Mouse (Mus musculus): Measurements from ENCODE around the gene Efcab6. TPM values are rescaled to one million over a fixed set of nuclear protein-coding genes. Genes with fewer than 3 reads are reported as not detected.

Efcab6 gene
- polyA plus RNA-seq, 1 experiment: not detected

- H3K4me1 ChIP-seq (ENCODE audit: control insufficient read depth): no peaks in the 10 kb centered on the region
- H3K9me3 ChIP-seq (ENCODE audit: control insufficient read depth, low read length): no peaks in the 10 kb centered on the region
- H3K27me3 ChIP-seq (ENCODE audit: control insufficient read depth): no peaks in the 10 kb centered on the region
- H3K4me3 ChIP-seq (replicated peaks): no peak overlapping the region
- H3K36me3 ChIP-seq (ENCODE audit: control insufficient read depth): no peaks in the 10 kb centered on the region
- TF ChIP-seq TAL1 (IDR thresholded peaks at IDR 0.05; ENCODE audit: low read length) (no peak), GATA1 (IDR thresholded peaks at IDR 0.05; ENCODE audit: low read length) (no peak)
Observed at GRCm38 (mm10) chr15:84086775-84087174, 21.6 kb upstream of the Efcab6 start.

- H3K9me3 ChIP-seq (ENCODE audit: control insufficient read depth, low read length): no peaks in the 10 kb centered on the region
- H3K27me3 ChIP-seq (ENCODE audit: control insufficient read depth): no peaks in the 10 kb centered on the region
- no peaks in the 10 kb centered on the region for H3K36me3 ChIP-seq (ENCODE audit: control insufficient read depth)
- H3K4me1 ChIP-seq (ENCODE audit: control insufficient read depth): no peaks in the 10 kb centered on the region
- H3K4me3 ChIP-seq (replicated peaks): no peak overlapping the region
- TF ChIP-seq GATA1 (IDR thresholded peaks at IDR 0.05; ENCODE audit: low read length) (no peak), TAL1 (IDR thresholded peaks at IDR 0.05; ENCODE audit: low read length) (no peak)
Observed at GRCm38 (mm10) chr15:84086364-84086763, 21.2 kb upstream of the Efcab6 start.

- Histone ChIP-seq H3K4me1 (ENCODE audit: control insufficient read depth) (peaks cover 3% of the 10 kb centered on the region; the same call in 1 of the 2 replicates), H3K9me3 (ENCODE audit: control insufficient read depth, low read length) (no peaks in the 10 kb centered on the region), H3K27me3 (ENCODE audit: control insufficient read depth) (no peaks in the 10 kb centered on the region), H3K4me3 (replicated peaks) (no peak overlapping the region), H3K36me3 (ENCODE audit: control insufficient read depth) (no peaks in the 10 kb centered on the region)
- TF ChIP-seq TAL1 (IDR thresholded peaks at IDR 0.05; ENCODE audit: low read length): no peak; the same call in 2 of the 3 replicates
- TF ChIP-seq GATA1 (IDR thresholded peaks at IDR 0.05; ENCODE audit: low read length): no peak
Observed at GRCm38 (mm10) chr15:84080069-84080468, 14.9 kb upstream of the Efcab6 start.

- Histone ChIP-seq H3K36me3 (ENCODE audit: control insufficient read depth) (no peaks in the 10 kb centered on the region), H3K4me3 (replicated peaks) (no peak overlapping the region), H3K9me3 (ENCODE audit: control insufficient read depth, low read length) (no peaks in the 10 kb centered on the region), H3K27me3 (ENCODE audit: control insufficient read depth) (peaks cover under 1% of the 10 kb centered on the region), H3K4me1 (ENCODE audit: control insufficient read depth) (peaks cover 3% of the 10 kb centered on the region; the same call in 1 of the 2 replicates)
- TF ChIP-seq TAL1 (IDR thresholded peaks at IDR 0.05; ENCODE audit: low read length) (no peak), GATA1 (IDR thresholded peaks at IDR 0.05; ENCODE audit: low read length) (no peak)
Observed at GRCm38 (mm10) chr15:84079519-84079918, 14.3 kb upstream of the Efcab6 start.

- no peaks in the 10 kb centered on the region for H3K36me3 ChIP-seq (ENCODE audit: control insufficient read depth)
- H3K4me3 ChIP-seq (replicated peaks): no peak overlapping the region
- TF ChIP-seq TAL1 (IDR thresholded peaks at IDR 0.05; ENCODE audit: low read length) (no peak), GATA1 (IDR thresholded peaks at IDR 0.05; ENCODE audit: low read length) (no peak)
- H3K9me3 ChIP-seq (ENCODE audit: control insufficient read depth, low read length): no peaks in the 10 kb centered on the region
- peaks cover 3% of the 10 kb centered on the region; the same call in 1 of the 2 replicates for H3K4me1 ChIP-seq (ENCODE audit: control insufficient read depth)
- peaks cover 2% of the 10 kb centered on the region for H3K27me3 ChIP-seq (ENCODE audit: control insufficient read depth)
Observed at GRCm38 (mm10) chr15:84078667-84079066, 13.5 kb upstream of the Efcab6 start.

- H3K36me3 ChIP-seq (ENCODE audit: control insufficient read depth): no peaks in the 10 kb centered on the region
- H3K4me1 ChIP-seq (ENCODE audit: control insufficient read depth): peaks cover 3% of the 10 kb centered on the region; the same call in 1 of the 2 replicates
- no peaks in the 10 kb centered on the region for H3K9me3 ChIP-seq (ENCODE audit: control insufficient read depth, low read length)
- no peak overlapping the region for H3K4me3 ChIP-seq (replicated peaks)
- TF ChIP-seq TAL1 (IDR thresholded peaks at IDR 0.05; ENCODE audit: low read length) (no peak), GATA1 (IDR thresholded peaks at IDR 0.05; ENCODE audit: low read length) (no peak)
- peaks cover 8% of the 10 kb centered on the region for H3K27me3 ChIP-seq (ENCODE audit: control insufficient read depth)
Observed at GRCm38 (mm10) chr15:84077151-84077550, 12.0 kb upstream of the Efcab6 start.

- Histone ChIP-seq H3K4me3 (replicated peaks) (no peak overlapping the region), H3K9me3 (ENCODE audit: control insufficient read depth, low read length) (no peaks in the 10 kb centered on the region), H3K36me3 (ENCODE audit: control insufficient read depth) (no peaks in the 10 kb centered on the region), H3K27me3 (ENCODE audit: control insufficient read depth) (peaks cover 22% of the 10 kb centered on the region), H3K4me1 (ENCODE audit: control insufficient read depth) (no peaks in the 10 kb centered on the region)
- no peak for TF ChIP-seq TAL1 (IDR thresholded peaks at IDR 0.05; ENCODE audit: low read length)
- no peak for TF ChIP-seq GATA1 (IDR thresholded peaks at IDR 0.05; ENCODE audit: low read length)
Observed at GRCm38 (mm10) chr15:84074705-84075185, 9.6 kb upstream of the Efcab6 start.

- H3K27me3 ChIP-seq (ENCODE audit: control insufficient read depth): peaks cover 28% of the 10 kb centered on the region
- TF ChIP-seq GATA1 (IDR thresholded peaks at IDR 0.05; ENCODE audit: low read length): no peak
- TF ChIP-seq TAL1 (IDR thresholded peaks at IDR 0.05; ENCODE audit: low read length): no peak
- H3K9me3 ChIP-seq (ENCODE audit: control insufficient read depth, low read length): no peaks in the 10 kb centered on the region
- H3K36me3 ChIP-seq (ENCODE audit: control insufficient read depth): no peaks in the 10 kb centered on the region
- H3K4me1 ChIP-seq (ENCODE audit: control insufficient read depth): no peaks in the 10 kb centered on the region
- H3K4me3 ChIP-seq (replicated peaks): no peak overlapping the region
Observed at GRCm38 (mm10) chr15:84073911-84074704, 8.9 kb upstream of the Efcab6 start.

- no peaks in the 10 kb centered on the region for H3K9me3 ChIP-seq (ENCODE audit: control insufficient read depth, low read length)
- H3K4me3 ChIP-seq (replicated peaks): no peak overlapping the region
- TF ChIP-seq TAL1 (IDR thresholded peaks at IDR 0.05; ENCODE audit: low read length) (no peak), GATA1 (IDR thresholded peaks at IDR 0.05; ENCODE audit: low read length) (no peak)
- H3K4me1 ChIP-seq (ENCODE audit: control insufficient read depth): no peaks in the 10 kb centered on the region
- H3K27me3 ChIP-seq (ENCODE audit: control insufficient read depth): peaks cover 36% of the 10 kb centered on the region
- no peaks in the 10 kb centered on the region for H3K36me3 ChIP-seq (ENCODE audit: control insufficient read depth)
Observed at GRCm38 (mm10) chr15:84073058-84073457, 7.9 kb upstream of the Efcab6 start.

Data from erythroblast, embryonic 14.5 days (primary cell).